Mouse (Mus musculus) layer of hippocampus, adult 2 months (tissue): ENCODE measurements at regions not wholly inside any gene's neighbourhood (a gene's known extent, or its start where the extent isn't known, plus 50 kb on each side); places are given as distances from the start of the nearest gene placed in this dataset.

Experiments
- DNase-seq, 2 experiments: peaks; one replicate each; pipeline ENCODE4 v3.0.0; 2022; ENCODE audit warnings: low spot score in 2 of 2
- H3K27ac ChIP-seq: fragments of 200-600 bp; 2 replicates; pipeline ENCODE4 v1.8.1; 2022
- H3K4me3 ChIP-seq: fragments of 200-600 bp; 2 replicates; pipeline ENCODE4 v1.8.1; 2022; ENCODE audit warnings: mild to moderate bottlenecking
- CTCF ChIP-seq: fragments of 200-600 bp; conservative IDR thresholded peaks from 2 replicates; pipeline ENCODE4 v1.8.1; 2022; ENCODE audit warnings: antibody characterized with exemption, mild to moderate bottlenecking, moderate library complexity
- microRNA-seq, 2 experiments: library from miRNA; unstranded; fragments of <30 nt; microRNA quantifications; one replicate each; pipeline ENCODE4 v1.2.0; 2021

- Histone ChIP-seq H3K4me3 (peak overlapping the region; percentile 69), H3K27ac (peak overlapping the region; percentile 91)
- no peak for TF ChIP-seq CTCF
- DNase-seq, result peak; percentile 16 to 27
Observed at GRCm38 (mm10) chr13:28417929-28418881, 160.9 kb downstream of the Gm11361 start.

- Histone ChIP-seq H3K4me3 (peak overlapping the region; percentile 69), H3K27ac (peak overlapping the region; percentile 91)
- no peak for TF ChIP-seq CTCF
- peak; percentile 52 to 59 for DNase-seq
Observed at GRCm38 (mm10) chr13:28417431-28417928, 160.2 kb downstream of the Gm11361 start.

GRCm38 (mm10) chr13:28416887-28417286, 159.6 kb downstream of the Gm11361 start:
- Histone ChIP-seq H3K4me3 (peak overlapping the region; percentile 69), H3K27ac (peak overlapping the region; percentile 91)
- DNase-seq, result no peak
- 0 out of 2 replicates have a peak, but pooled peaks have one; percentile 4 for TF ChIP-seq CTCF

- Histone ChIP-seq H3K4me3 (peak overlapping the region; percentile 69), H3K27ac (peak overlapping the region; percentile 91)
- no peak for TF ChIP-seq CTCF
- peak; percentile 48 to 77 for DNase-seq
Observed at GRCm38 (mm10) chr13:28416231-28416630, 158.9 kb downstream of the Gm11361 start.

- H3K4me3 ChIP-seq, result peak overlapping the region; percentile 69
- H3K27ac ChIP-seq, result peak overlapping the region; percentile 91
- TF ChIP-seq CTCF, result no peak
- no peak for DNase-seq
Observed at GRCm38 (mm10) chr13:28415769-28416168, 158.4 kb downstream of the Gm11361 start.

GRCm38 (mm10) chr13:28410324-28410723, 153.0 kb downstream of the Gm11361 start:
- no peak for DNase-seq
- H3K4me3 ChIP-seq, result no peak overlapping the region
- no peak overlapping the region for H3K27ac ChIP-seq
- no peak for TF ChIP-seq CTCF

- Histone ChIP-seq H3K4me3 (no peak overlapping the region), H3K27ac (no peak overlapping the region)
- no peak for TF ChIP-seq CTCF
- DNase-seq, result no peak
Observed at GRCm38 (mm10) chr13:28409609-28409902, 152.2 kb downstream of the Gm11361 start.

- no peak overlapping the region for H3K4me3 ChIP-seq
- no peak for TF ChIP-seq CTCF
- DNase-seq, result no peak
- H3K27ac ChIP-seq, result no peak overlapping the region
Observed at GRCm38 (mm10) chr13:28408868-28409608, 151.7 kb downstream of the Gm11361 start.

- no peak for TF ChIP-seq CTCF
- Histone ChIP-seq H3K4me3 (no peak overlapping the region), H3K27ac (no peak overlapping the region)
- no peak for DNase-seq
Observed at GRCm38 (mm10) chr13:28400459-28400858, 143.1 kb downstream of the Gm11361 start.

Small RNAs in the stretch of these regions (microRNA-seq; reads per million reads assigned to microRNA genes)
- gene Mir6368, result 0 reads per million in 2 experiments
